Mouse (Mus musculus): Measurements from ENCODE around the gene Neu1.
"Not testable (repeated sequence)": the region's sequence is repeated elsewhere in the genome, so short reads cannot be mapped to it uniquely, and the experiment has no call there.

Gene Neu1

DNA sequence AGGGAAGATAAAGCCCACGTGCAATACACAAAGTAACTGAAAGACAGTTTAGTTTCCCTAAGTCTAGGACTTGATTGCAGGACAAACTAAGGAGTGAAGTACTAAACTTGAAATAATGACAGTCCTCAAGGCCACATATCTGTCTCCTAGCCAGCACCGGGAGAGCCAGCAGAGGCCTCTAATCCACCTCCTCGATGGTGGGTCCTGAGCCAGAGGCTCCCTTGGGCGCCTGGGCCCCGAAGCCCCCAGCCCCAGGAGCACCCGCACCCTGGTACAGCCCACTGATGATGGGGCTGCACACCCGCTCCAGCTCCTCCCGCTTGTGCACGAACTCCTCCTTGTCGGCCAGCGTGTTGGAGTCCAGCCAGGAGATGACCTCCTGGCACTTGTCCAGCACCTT, 38.8 kb downstream of the Neu1 start, which contains the start of gene Gm20481:
Gene Gm20481, plus strand, starts transcription at position 91 of the 400 bp plus-strand sequence.
- not testable (repeated sequence) for DNase-seq (ENCODE audit: low spot score in 2 of 2)

DNA sequence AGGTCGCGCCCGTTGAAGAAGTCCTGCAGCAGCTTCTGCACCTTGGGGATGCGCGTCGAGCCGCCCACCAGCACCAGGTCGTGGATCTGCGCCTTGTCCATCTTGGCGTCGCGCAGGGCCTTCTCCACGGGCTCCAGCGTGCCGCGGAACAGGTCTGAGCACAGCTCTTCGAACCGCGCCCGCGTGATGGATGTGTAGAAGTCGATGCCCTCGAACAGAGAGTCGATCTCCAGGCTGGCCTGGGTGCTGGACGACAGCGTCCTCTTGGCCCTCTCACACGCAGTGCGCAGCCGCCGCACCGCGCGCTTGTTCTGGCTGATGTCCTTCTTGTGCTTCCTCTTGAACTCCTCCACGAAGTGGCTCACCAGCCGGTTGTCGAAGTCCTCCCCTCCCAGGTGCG, 39.8 kb downstream of the Neu1 start:
- not testable (repeated sequence) for DNase-seq (ENCODE audit: low spot score in 2 of 2)

DNA sequence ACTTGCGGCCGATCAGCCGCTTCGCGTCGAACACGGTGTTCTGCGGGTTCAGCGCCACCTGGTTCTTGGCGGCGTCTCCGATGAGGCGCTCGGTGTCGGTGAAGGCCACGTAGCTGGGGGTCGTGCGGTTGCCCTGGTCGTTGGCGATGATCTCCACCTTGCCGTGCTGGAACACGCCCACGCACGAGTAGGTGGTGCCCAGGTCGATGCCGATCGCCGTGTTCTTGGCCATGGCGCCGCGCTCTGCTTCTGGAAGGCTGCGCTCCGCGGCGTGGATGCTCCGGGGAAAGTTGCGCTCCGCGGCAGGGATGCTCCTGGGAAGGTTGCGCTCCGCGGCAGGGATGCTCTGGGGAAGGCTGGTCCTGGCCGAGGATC, 40.6 kb downstream of the Neu1 start:
- not testable (repeated sequence) for DNase-seq (ENCODE audit: low spot score in 2 of 2)

DNA sequence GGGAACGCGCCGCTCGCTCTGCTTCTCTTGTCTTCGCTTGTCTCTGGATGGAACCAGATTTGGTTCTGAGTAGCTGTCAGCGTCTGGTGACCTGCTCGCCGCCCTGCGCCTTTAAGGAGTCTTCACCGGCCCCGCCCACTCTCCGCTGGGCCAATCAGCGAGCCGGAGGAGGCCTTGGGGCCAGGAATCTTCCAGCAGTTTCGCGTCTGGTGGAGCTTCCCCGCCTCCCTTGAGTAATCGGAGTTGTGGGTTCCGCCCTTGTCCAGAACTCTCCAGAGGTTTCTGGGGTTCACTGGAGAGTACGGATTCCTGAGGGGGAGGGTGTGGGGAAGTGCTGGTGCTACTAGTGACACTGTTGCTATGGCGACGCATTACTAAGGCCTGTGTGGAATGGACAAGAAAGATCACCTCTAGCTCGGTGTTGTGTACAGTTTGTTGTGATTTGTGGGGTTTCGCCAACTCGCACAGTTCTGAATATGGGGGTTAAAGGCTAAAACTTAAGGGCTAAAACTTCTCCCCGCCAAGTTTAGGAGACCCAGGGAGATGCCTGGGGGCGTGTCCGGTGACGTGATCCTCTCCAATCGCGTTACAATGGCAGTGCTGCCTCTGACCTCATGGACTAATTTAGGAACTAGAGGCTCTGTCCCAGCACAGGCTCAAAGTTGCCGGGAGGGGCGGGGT, 41.2 kb downstream of the Neu1 start, which contains the start of the genes Hspa1a and Hspa1l:
Gene Hspa1a, minus strand, starts transcription at position 88 of the 681 bp plus-strand sequence.
Gene Hspa1l, plus strand, starts transcription at position 635 of the 681 bp plus-strand sequence.
- DNase-seq (ENCODE audit: low spot score in 2 of 2), result peak; percentile 67 to 75

DNA sequence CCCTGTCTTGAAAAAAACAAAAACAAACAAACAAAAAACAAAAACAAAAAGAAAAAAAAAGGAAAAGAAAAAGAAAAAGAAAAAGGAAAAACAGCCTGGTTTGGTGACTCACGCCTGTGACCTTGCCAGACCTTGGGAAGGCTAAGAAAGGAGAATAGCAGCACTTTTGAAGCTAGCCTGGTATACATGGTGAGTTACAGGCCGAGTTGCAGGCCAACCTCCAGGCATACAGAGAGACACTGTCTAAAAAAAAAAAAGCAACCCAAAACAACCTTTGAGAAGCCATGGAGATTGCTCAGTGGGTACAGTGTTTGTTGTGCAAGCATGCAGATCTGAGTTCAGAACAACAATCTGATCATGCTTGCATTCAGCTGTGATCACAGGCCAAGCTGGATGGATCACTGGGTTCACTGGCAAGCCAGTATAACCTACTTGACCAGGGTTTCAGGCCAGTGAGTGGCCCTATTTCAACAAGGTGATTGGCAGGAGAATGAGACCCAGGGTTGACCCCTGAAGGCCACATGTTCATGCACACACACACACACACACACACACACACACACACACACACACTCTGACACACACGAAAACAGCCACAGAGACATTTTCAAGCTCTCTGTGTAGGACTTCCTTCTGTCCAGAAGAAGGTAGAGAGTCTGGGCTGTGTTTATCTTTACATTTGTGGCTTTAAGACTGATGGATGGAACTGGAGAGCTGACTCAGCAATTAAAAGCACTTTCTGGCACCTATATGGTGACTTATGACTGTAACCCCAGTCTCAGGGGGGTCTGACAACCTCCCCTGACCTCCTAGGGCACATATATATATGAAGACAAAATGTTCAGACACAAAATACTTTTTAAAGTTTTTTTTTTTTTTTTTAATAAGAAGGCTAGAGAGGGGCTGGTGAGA, 44.8 kb downstream of the Neu1 start:
- DNase-seq (ENCODE audit: low spot score in 2 of 2), result no peak

DNA sequence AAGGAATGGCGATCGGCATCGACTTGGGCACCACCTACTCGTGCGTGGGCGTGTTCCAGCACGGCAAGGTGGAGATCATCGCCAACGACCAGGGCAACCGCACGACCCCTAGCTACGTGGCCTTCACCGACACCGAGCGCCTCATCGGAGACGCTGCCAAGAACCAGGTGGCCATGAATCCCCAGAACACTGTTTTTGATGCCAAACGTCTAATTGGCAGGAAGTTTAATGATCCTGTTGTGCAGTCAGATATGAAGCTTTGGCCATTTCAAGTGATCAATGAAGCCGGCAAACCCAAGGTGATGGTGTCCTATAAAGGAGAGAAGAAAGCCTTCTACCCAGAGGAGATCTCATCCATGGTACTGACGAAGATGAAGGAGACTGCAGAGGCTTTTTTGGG, 45.9 kb downstream of the Neu1 start:
- no peak for DNase-seq (ENCODE audit: low spot score in 2 of 2)

DNA sequence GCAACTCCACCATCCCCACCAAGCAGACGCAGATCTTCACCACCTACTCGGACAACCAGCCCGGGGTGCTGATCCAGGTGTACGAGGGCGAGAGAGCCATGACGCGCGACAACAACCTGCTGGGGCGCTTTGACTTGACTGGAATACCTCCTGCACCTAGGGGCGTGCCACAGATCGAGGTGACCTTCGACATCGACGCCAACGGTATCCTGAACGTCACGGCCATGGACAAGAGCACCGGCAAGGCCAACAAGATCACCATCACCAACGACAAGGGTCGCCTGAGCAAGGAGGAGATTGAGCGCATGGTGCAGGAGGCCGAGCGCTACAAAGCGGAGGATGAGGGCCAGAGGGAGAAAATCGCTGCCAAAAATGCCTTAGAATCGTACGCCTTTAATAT, 47.2 kb downstream of the Neu1 start:
- no peak for DNase-seq (ENCODE audit: low spot score in 2 of 2)

DNA sequence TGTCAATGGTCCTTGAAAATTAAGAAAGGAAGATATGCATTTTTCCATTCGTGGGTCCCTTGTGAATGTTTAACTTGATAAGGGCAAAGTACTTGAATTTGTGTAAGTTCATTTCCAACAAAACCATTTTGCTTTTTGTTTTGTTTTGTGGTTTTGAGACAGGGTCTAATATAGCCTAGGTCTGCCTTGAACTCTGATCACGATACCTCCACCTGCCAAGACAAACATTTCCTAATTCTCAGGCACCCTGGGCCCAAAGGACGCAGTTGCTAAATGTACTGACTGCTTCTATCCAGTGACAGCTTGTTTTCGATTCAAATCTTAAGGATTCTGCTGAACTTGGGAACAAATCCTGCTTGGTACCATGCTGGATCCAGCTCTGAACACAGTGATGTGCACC, 48.6 kb downstream of the Neu1 start:
- no peak for DNase-seq (ENCODE audit: low spot score in 2 of 2)

DNA sequence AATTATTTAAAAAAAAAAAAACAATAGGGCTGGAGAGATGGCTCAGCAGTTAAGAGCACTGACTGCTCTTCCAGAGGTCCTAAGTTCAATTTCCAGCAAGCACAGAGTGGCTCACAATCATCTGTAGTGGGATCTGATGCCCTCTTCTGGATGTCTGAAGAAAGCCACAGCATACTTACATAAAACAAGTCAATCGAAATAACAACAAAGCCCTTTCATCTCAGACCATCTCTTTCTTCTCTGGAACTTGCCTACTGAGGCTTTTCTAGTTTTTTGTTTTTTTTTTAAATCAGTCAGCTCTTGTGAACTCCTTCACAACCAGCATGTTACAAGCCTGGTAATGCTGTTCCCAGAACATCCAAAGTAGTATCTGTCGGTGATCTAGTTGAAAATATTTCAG, 49.6 kb downstream of the Neu1 start:
- no peak for DNase-seq (ENCODE audit: low spot score in 2 of 2)

DNA sequence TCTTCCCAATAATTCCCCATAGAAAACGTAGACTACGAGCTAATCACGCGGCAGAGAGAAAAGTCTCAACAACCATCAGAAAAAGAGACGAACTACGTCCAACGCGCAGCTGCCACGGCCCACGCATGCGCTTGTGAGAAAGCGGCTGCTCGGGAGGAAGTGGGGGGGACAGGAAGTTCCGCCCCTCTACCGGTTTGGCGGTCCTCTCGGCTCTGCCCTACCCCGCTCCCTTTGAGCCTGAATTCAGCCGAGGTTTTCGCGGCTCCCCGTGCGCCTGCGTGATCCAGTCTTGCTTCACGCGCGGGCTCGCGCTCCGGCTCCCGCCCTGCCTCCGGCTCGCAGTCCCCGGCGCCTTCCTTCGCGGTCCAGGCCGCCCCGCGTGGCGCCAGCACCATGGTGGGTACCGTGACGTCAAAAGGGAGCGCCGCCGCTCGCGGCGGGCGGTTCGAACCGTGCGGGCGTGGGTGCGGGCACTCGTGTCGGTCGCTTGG, 50.7 kb downstream of the Neu1 start, which contains the start of gene Lsm2:
Gene Lsm2, plus strand, starts transcription at position 173 of the 491 bp plus-strand sequence.
- peak; percentile 85 to 88 for DNase-seq (ENCODE audit: low spot score in 2 of 2)

DNA sequence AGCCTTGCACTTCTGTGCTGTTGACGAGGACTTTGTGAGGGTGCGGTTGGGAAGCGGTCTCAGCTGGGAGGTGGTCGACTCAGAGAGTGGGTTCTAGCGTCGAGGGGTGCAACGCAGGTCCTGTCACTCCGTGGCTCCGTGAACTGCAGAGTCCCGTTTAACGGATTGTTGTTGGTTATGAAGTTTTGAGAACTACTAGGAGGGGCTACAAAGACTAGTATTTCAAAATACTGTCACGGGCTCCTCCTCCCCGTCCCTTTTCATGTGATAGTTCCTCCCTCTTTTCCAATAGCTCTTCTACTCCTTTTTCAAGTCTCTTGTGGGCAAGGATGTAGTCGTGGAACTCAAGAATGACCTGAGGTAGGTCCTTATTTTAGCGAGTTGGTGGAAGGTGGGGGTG, 51.3 kb downstream of the Neu1 start:
- no peak for DNase-seq (ENCODE audit: low spot score in 2 of 2)

DNA sequence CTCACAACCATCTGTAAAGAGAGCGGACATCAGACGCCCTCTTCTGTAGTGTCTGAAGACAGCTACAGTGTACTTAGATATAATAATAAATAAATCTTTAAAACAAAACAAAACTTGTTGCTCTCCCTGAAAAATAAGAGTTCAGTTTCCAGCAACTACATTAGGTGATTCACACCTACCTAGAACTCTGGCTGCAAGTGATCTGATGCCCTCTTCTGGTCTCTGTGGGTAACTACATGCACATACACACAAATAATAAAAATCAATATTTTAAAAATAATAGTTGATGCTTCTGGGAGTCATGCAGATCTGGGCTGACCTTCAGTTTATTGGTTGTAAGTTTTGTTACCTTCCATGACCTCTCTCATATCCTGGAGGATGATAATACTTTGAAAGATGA, 53.2 kb downstream of the Neu1 start:
- DNase-seq (ENCODE audit: low spot score in 2 of 2), result no peak
